Mouse (Mus musculus) cerebellum, adult 2 months (tissue): ENCODE measurements around the gene Ablim2.

Experiments
- CTCF ChIP-seq: fragments of 200-500 bp; IDR thresholded peaks from 2 replicates; pipeline ENCODE4 v1.5.1; 2011; ENCODE audit warnings: low read depth, mild to moderate bottlenecking, control low read depth, low read length, moderate library complexity, borderline replicate concordance; ENCODE audit not compliant: insufficient read depth
- POLR2A ChIP-seq: fragments of 200-500 bp; IDR thresholded peaks from 2 replicates; pipeline ENCODE4 v1.6.1; 2011; ENCODE audit warnings: low read length, control low read depth, borderline replicate concordance; ENCODE audit not compliant: insufficient read depth

DNA sequence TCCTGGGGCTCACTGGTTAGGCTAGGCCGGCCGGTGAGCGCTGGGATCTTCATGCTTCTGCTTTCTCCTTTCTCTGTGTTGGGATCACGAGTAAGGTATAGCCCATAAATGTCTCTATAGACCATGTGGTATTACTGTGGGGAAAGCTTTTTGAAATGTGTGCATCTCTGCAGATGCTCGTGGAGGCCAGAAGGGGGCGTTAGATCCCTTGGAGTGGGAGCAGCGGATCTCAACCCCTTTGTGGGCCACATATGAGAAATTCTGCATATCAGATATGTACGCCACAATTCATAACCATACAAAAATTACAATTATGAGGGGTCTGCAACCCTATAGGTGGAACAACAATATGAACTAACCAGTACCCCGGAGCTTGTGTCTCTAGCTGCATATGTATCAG, 131.3 kb downstream of the Ablim2 start:
- TF ChIP-seq CTCF (peak; percentile 69), POLR2A (no peak)
